Mouse (Mus musculus): ENCODE results near the gene Slc25a34.

DNA sequence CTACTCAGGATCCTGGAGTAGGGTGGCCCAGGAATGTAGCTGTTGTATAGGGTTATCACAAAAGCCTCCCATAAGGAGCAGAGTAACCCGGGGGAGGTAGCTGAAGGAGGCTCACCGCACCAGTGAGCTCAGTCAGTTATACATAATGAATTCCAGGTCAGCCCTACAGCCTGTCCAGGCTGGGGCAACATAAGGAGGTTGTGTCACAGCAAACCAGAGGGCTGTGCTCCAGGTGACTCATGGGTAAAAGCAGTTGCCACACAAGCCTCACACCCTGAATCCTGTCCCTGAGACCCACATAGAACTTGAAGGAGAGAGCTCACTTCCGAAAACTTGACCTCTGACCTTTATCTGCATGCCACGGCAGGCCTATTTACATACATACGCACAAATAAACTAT lies 54.7 kb downstream of the Slc25a34 start:
- TF ChIP-seq CTCF (IDR thresholded peaks at IDR 0.05; ENCODE audit: low read depth) (no peak), EP300 (IDR thresholded peaks at IDR 0.05; ENCODE audit: low read depth) (no peak)
